Mouse (Mus musculus) layer of hippocampus, postnatal 10 days (tissue): Measurements from ENCODE around the gene Rbks. TPM values are rescaled to one million over a fixed set of nuclear protein-coding genes. Genes with fewer than 3 reads are reported as not detected.

Experiments used
- DNase-seq, 2 experiments: peaks; one replicate each; pipeline ENCODE4 v3.0.0; 2021; ENCODE audit warnings: low spot score in 2 of 2
- total RNA-seq, 2 experiments: library from RNA; stranded (reverse); gene quantifications; 2 replicates each; pipeline ENCODE4 v1.2.3; 2021

The Rbks gene
- total RNA-seq, 2 experiments from 2014 or later = 2.7 TPM

GRCm38 (mm10) chr5:31627562-31628526 is 69.6 kb downstream of the Rbks start:
- no peak for DNase-seq

- no peak for DNase-seq
These were observed 70.3 kb downstream of the Rbks start for GRCm38 (mm10) chr5:31627117-31627516.

- no peak for DNase-seq
These were observed 77.1 kb downstream of the Rbks start for GRCm38 (mm10) chr5:31620326-31620725.

- no peak for DNase-seq
These were observed 82.9 kb downstream of the Rbks start for GRCm38 (mm10) chr5:31614339-31615025.

GRCm38 (mm10) chr5:31613852-31614286 is 83.6 kb downstream of the Rbks start:
- peak; percentile 75 to 82 for DNase-seq

- no peak for DNase-seq
These were observed 86.2 kb downstream of the Rbks start for GRCm38 (mm10) chr5:31611186-31611585.

- no peak for DNase-seq
These were observed 86.9 kb downstream of the Rbks start for GRCm38 (mm10) chr5:31610376-31611086.

GRCm38 (mm10) chr5:31606151-31606550 is 91.3 kb downstream of the Rbks start:
- no peak for DNase-seq

- no peak for DNase-seq
These were observed 93.7 kb downstream of the Rbks start for GRCm38 (mm10) chr5:31603766-31604165.

GRCm38 (mm10) chr5:31602377-31602776 is 95.0 kb downstream of the Rbks start:
- no peak for DNase-seq

- DNase-seq = no peak
These were observed 96.2 kb downstream of the Rbks start for GRCm38 (mm10) chr5:31601162-31601722.

GRCm38 (mm10) chr5:31599161-31599560 is 98.3 kb downstream of the Rbks start:
- DNase-seq = no peak

- peak in 1 of 2 experiments; percentile 34 for DNase-seq
These were observed 98.8 kb downstream of the Rbks start for GRCm38 (mm10) chr5:31598579-31598978.

GRCm38 (mm10) chr5:31598121-31598520 is 99.3 kb downstream of the Rbks start:
- DNase-seq = no peak

GRCm38 (mm10) chr5:31597430-31597944 is 99.9 kb downstream of the Rbks start:
- no peak for DNase-seq

- DNase-seq = peak in 1 of 2 experiments; percentile 23
These were observed 100.7 kb downstream of the Rbks start, which contains the start of gene Mrpl33 for GRCm38 (mm10) chr5:31596481-31597429. Gene Mrpl33, plus strand, starts transcription at chr5:31596935.

GRCm38 (mm10) chr5:31595868-31596267 is 101.6 kb downstream of the Rbks start:
- DNase-seq = no peak

- no peak for DNase-seq
These were observed 106.3 kb downstream of the Rbks start for GRCm38 (mm10) chr5:31591122-31591521.

GRCm38 (mm10) chr5:31589711-31590319 is 107.6 kb downstream of the Rbks start:
- DNase-seq = no peak
